Mouse (Mus musculus) gastrocnemius, adult 18-20 months (tissue): ENCODE data around the gene Hsbp1. TPM values are rescaled to one million over a fixed set of nuclear protein-coding genes. Genes with fewer than 3 reads are reported as not detected.
"Not testable (repeated sequence)": the region's sequence is repeated elsewhere in the genome, so short reads cannot be mapped to it uniquely, and the experiment has no call there.

Experiments used
- DNase-seq: peaks from one replicate; pipeline ENCODE4 v3.0.0; 2021; ENCODE audit warnings: low spot score
- long read RNA-seq, 2 experiments: library from polyadenylated mRNA; stranded (forward); transcript quantifications; one replicate each; pipeline ENCODE4 v2.0.0; 2021
- total RNA-seq, 2 experiments: library from RNA; stranded (reverse); gene quantifications; 2 replicates each; pipeline ENCODE4 v1.2.3; 2021

Hsbp1 gene
- total RNA-seq: 100 to 1,000 TPM; 144 to 149 TPM
- long read RNA-seq, experiment 1, transcript Hsbp1-201 (4 exons, 1,208 nt): major isoform, 177 of 187 reads
- long read RNA-seq, experiment 1, partial matches to known transcripts: 3 of 187 reads
- long read RNA-seq, experiment 1, other reads (novel, unspliced or antisense): 3 of 187 reads
- long read RNA-seq, experiment 2, transcript Hsbp1-201 (4 exons, 1,208 nt): major isoform, 163 of 169 reads
- long read RNA-seq, experiment 2, partial matches to known transcripts: 0 of 169 reads
- long read RNA-seq, experiment 2, other reads (novel, unspliced or antisense): 3 of 169 reads

GRCm38 (mm10) chr8:119344190-119344856 lies at the start of gene Hsbp1:
Gene Hsbp1, plus strand, starts transcription at chr8:119344488.
- peak; percentile 99 for DNase-seq

- DNase-seq: no peak
Observed at GRCm38 (mm10) chr8:119295477-119295876, 48.8 kb upstream of the Hsbp1 start.

GRCm38 (mm10) chr8:119297752-119298151 lies 46.5 kb upstream of the Hsbp1 start:
- DNase-seq: peak; percentile 40

GRCm38 (mm10) chr8:119300335-119300734 lies 44.0 kb upstream of the Hsbp1 start:
- no peak for DNase-seq

GRCm38 (mm10) chr8:119304196-119304595 lies 40.1 kb upstream of the Hsbp1 start:
- no peak for DNase-seq

- no peak for DNase-seq
Observed at GRCm38 (mm10) chr8:119311412-119311811, 32.9 kb upstream of the Hsbp1 start.

- DNase-seq: no peak
Observed at GRCm38 (mm10) chr8:119323215-119323614, 21.1 kb upstream of the Hsbp1 start.

GRCm38 (mm10) chr8:119339546-119339945 lies 4.7 kb upstream of the Hsbp1 start:
- no peak for DNase-seq

GRCm38 (mm10) chr8:119343606-119344005 lies 682 bp upstream of the Hsbp1 start:
- DNase-seq: no peak

GRCm38 (mm10) chr8:119345029-119345682 lies 868 bp downstream of the Hsbp1 start:
- DNase-seq: no peak

- no peak for DNase-seq
Observed at GRCm38 (mm10) chr8:119345683-119346075, 1.4 kb downstream of the Hsbp1 start.

- DNase-seq: no peak
Observed at GRCm38 (mm10) chr8:119351647-119352046, 7.4 kb downstream of the Hsbp1 start.

GRCm38 (mm10) chr8:119352977-119353658 lies 8.8 kb downstream of the Hsbp1 start:
- no peak for DNase-seq

GRCm38 (mm10) chr8:119353659-119354023 lies 9.4 kb downstream of the Hsbp1 start:
- no peak for DNase-seq

GRCm38 (mm10) chr8:119356631-119357030 lies 12.3 kb downstream of the Hsbp1 start:
- DNase-seq: not testable (repeated sequence)

GRCm38 (mm10) chr8:119358175-119358574 lies 13.9 kb downstream of the Hsbp1 start:
- no peak for DNase-seq

- peak; percentile 53 for DNase-seq
Observed at GRCm38 (mm10) chr8:119358836-119359235, 14.5 kb downstream of the Hsbp1 start.

GRCm38 (mm10) chr8:119360686-119361295 lies 16.5 kb downstream of the Hsbp1 start:
- DNase-seq: no peak

GRCm38 (mm10) chr8:119374716-119375115 lies 30.4 kb downstream of the Hsbp1 start:
- not testable (repeated sequence) for DNase-seq

GRCm38 (mm10) chr8:119378476-119378875 lies 34.2 kb downstream of the Hsbp1 start:
- DNase-seq: no peak

GRCm38 (mm10) chr8:119380619-119381018 lies 36.3 kb downstream of the Hsbp1 start:
- DNase-seq: peak; percentile 30
